Mouse (Mus musculus): ENCODE measurements around the gene Slc35b3. TPM values are rescaled to one million over a fixed set of nuclear protein-coding genes. Genes with fewer than 3 reads are reported as not detected.

The Slc35b3 gene
- 27.4 and 27.6 TPM in 2 replicates for polyA plus RNA-seq (2015; fragmentation: Nextera tagmentation; extraction: Ambion mirVana)

DNA sequence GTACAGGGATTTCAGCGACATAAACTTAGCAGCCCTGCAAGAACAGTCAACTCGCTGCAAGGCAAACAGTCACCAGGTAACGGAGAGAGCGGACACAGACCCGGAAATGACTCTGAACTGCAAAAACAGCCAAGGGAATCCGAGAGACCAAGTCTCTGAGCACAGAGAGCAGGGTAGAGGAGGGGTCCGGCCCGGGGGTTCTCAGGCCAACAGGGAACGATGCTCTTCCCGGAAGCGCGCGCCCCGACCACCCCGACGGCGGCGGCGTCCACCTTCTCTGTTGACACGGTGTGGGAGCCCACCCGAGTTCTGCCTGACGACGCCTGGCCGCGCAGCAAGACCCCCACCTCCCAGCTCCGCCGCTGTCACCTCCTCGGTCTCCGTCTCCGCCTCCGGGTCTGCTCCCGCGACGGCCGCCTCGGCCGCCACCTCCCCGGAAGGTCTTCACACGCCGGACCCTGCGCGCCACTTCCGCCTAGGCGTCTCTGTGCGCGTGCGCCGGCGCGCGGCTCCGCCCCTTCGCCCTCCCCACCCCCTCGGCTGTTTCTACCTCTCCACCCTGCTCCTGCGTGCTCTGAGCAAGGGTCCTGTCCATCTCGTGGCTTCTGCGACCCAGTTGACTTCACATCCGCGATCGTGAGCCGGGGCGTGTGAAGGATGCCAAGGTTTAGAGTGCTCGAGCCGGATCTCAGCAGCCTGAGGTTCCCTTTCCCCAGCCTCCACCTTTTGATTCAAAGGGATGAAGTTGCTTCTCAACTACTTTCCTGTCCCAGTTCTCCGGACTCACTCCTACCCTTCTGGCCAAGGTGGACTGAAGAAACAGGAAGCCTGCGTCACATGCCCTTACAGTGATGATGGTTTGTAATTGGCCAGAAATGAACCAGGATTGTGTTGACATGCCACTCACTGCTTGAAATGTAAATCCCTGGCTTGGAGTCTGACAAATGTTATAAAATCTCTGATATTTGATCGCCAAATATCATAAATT lies at the start of gene Slc35b3:
Slc35b3 (minus strand) TSS at position 813 of the 988 bp plus-strand sequence.

